Mouse (Mus musculus) neural tube, embryonic 14.5 days (tissue): ENCODE measurements around the gene Pigv. TPM values are rescaled to one million over a fixed set of nuclear protein-coding genes. Genes with fewer than 3 reads are reported as not detected.

ENCODE experiments used
- ATAC-seq: fragments of 200-750 bp; cut with Nextera tagmentation; 2 replicates; pipeline ENCODE4 v1.8.0; 2017; ENCODE audit warnings: low read depth, mild to moderate bottlenecking, moderate TSS enrichment, moderate library complexity
- H3K27ac ChIP-seq: fragments of 300-500 bp; sonication (generic); 2 replicates; pipeline ENCODE4 v1.5.1; 2014; ENCODE audit warnings: low read depth, mild to moderate bottlenecking, control low read depth, low read length, moderate library complexity, mixed read lengths
- H3K27me3 ChIP-seq: fragments of 300-500 bp; sonication (generic); 2 replicates; pipeline ENCODE4 v1.6.1; 2014; ENCODE audit warnings: low read length; ENCODE audit not compliant: control insufficient read depth, insufficient read depth
- H3K36me3 ChIP-seq: fragments of 300-500 bp; sonication (generic); 2 replicates; pipeline ENCODE4 v1.6.1; 2014; ENCODE audit warnings: low read length, mixed read lengths; ENCODE audit not compliant: control insufficient read depth, insufficient read depth
- H3K4me1 ChIP-seq: fragments of 300-500 bp; sonication (generic); 2 replicates; pipeline ENCODE4 v1.6.1; 2014; ENCODE audit warnings: low read length; ENCODE audit not compliant: control insufficient read depth, insufficient read depth
- H3K4me2 ChIP-seq: fragments of 300-500 bp; sonication (generic); 2 replicates; pipeline ENCODE4 v1.6.1; 2014; ENCODE audit warnings: mild to moderate bottlenecking, low read depth, low read length, control low read depth
- H3K4me3 ChIP-seq: fragments of 300-500 bp; sonication (generic); 2 replicates; pipeline ENCODE4 v1.5.1; 2014; ENCODE audit warnings: low read depth, low read length, control low read depth, mixed read lengths
- H3K9ac ChIP-seq: fragments of 300-500 bp; sonication (generic); replicated peaks from 2 replicates; pipeline ENCODE4 v1.6.1; 2014; ENCODE audit warnings: low read depth, mild to moderate bottlenecking, control low read depth, low read length, mixed read lengths
- H3K9me3 ChIP-seq: fragments of 300-500 bp; sonication (generic); 2 replicates; pipeline ENCODE4 v1.6.1; 2016; ENCODE audit warnings: low read length; ENCODE audit not compliant: control insufficient read depth
- WGBS: fragments of 180-500 bp; shearing (Covaris S2); extraction: QIAGEN DNeasy Blood & Tissue Kit; methylation state at CpG from one replicate; pipeline ENCODE4 v1.1.7; 2014; 5-methylcytosine and 5-hydroxymethylcytosine counted together
- polyA plus RNA-seq: library from polyadenylated mRNA; unstranded; fragments of >200 nt; fragmentation: Nextera tagmentation; extraction: Ambion mirVana; gene quantifications from 2 replicates; pipeline ENCODE4 v1.2.1, GENCODE M21; 2014

Pigv gene
- 10.9 and 13.0 TPM in 2 replicates for polyA plus RNA-seq

- Histone ChIP-seq H3K4me2 (peak within 1 kb of the TSS; percentile 64), H3K36me3 (no peaks in the 10 kb centered on the region), H3K4me1 (peaks cover 19% of the 10 kb centered on the region), H3K9me3 (no peaks in the 10 kb centered on the region), H3K27ac (peak within 1 kb of the TSS; percentile 92), H3K27me3 (no peaks in the 10 kb centered on the region), H3K4me3 (peak within 1 kb of the TSS; percentile 67), H3K9ac (peak within 1 kb of the TSS; percentile 65)
- WGBS: under 1% methylated on average over 72 of the region's 76 CpGs
- peak; percentile 90 for ATAC-seq
Measured at GRCm38 (mm10) chr4:133671881-133672844, at the start of gene Pigv. Gene Pigv, minus strand, starts transcription at chr4:133672647.

GRCm38 (mm10) chr4:133719791-133720190, 47.3 kb upstream of the Pigv start:
- H3K36me3 ChIP-seq: peaks cover 40% of the 10 kb centered on the region

GRCm38 (mm10) chr4:133712755-133713154, 40.3 kb upstream of the Pigv start:
- peaks cover 6% of the 10 kb centered on the region; the same call in 1 of the 2 replicates for H3K4me1 ChIP-seq
- no peaks in the 10 kb centered on the region for H3K9me3 ChIP-seq
- ATAC-seq: no peak
- H3K27ac ChIP-seq: no peak overlapping the region
- no peaks in the 10 kb centered on the region for H3K27me3 ChIP-seq
- no peak overlapping the region for H3K4me3 ChIP-seq
- 83% methylated on average over 5 of the region's 5 CpGs for WGBS
- no peak overlapping the region for H3K4me2 ChIP-seq
- H3K9ac ChIP-seq: no peak overlapping the region
- H3K36me3 ChIP-seq: peaks cover 18% of the 10 kb centered on the region

More at GRCm38 (mm10) chr4:133719791-133720190, 47.3 kb upstream of the Pigv start:
- Histone ChIP-seq H3K4me1 (no peaks in the 10 kb centered on the region), H3K4me3 (no peak overlapping the region), H3K4me2 (no peak overlapping the region), H3K9ac (no peak overlapping the region), H3K27me3 (no peaks in the 10 kb centered on the region), H3K27ac (no peak overlapping the region), H3K9me3 (no peaks in the 10 kb centered on the region)
- WGBS: 96% methylated on average over 3 of the region's 3 CpGs
- ATAC-seq: no peak

- no peak for ATAC-seq
- Histone ChIP-seq H3K4me1 (peaks cover 6% of the 10 kb centered on the region; the same call in 1 of the 2 replicates), H3K27ac (no peak overlapping the region), H3K4me2 (no peak overlapping the region), H3K36me3 (peaks cover 18% of the 10 kb centered on the region), H3K9me3 (no peaks in the 10 kb centered on the region), H3K4me3 (no peak overlapping the region), H3K9ac (no peak overlapping the region), H3K27me3 (no peaks in the 10 kb centered on the region)
- WGBS: 67% methylated on average over 6 of the region's 6 CpGs
Measured at GRCm38 (mm10) chr4:133711307-133712076, 39.0 kb upstream of the Pigv start.

GRCm38 (mm10) chr4:133709395-133709794, 36.9 kb upstream of the Pigv start:
- Histone ChIP-seq H3K36me3 (peaks cover 7% of the 10 kb centered on the region; the same call in 1 of the 2 replicates), H3K27me3 (no peaks in the 10 kb centered on the region), H3K9me3 (no peaks in the 10 kb centered on the region), H3K27ac (no peak overlapping the region), H3K4me2 (no peak overlapping the region), H3K9ac (no peak overlapping the region), H3K4me1 (peaks cover 6% of the 10 kb centered on the region; the same call in 1 of the 2 replicates), H3K4me3 (no peak overlapping the region)
- ATAC-seq: no peak
- WGBS: 62% methylated on average over 2 of the region's 2 CpGs

GRCm38 (mm10) chr4:133707464-133707863, 35.0 kb upstream of the Pigv start:
- H3K9me3 ChIP-seq: no peaks in the 10 kb centered on the region
- H3K27me3 ChIP-seq: no peaks in the 10 kb centered on the region
- ATAC-seq: no peak
- H3K36me3 ChIP-seq: no peaks in the 10 kb centered on the region
- peaks cover 6% of the 10 kb centered on the region; the same call in 1 of the 2 replicates for H3K4me1 ChIP-seq
- H3K4me3 ChIP-seq: no peak overlapping the region
- H3K9ac ChIP-seq: no peak overlapping the region
- H3K4me2 ChIP-seq: no peak overlapping the region
- 42% methylated on average over 1 of the region's 1 CpGs for WGBS
- H3K27ac ChIP-seq: no peak overlapping the region; the same call in 1 of the 2 replicates

- WGBS: 69% methylated on average over 8 of the region's 8 CpGs
- Histone ChIP-seq H3K4me1 (peaks cover 6% of the 10 kb centered on the region; the same call in 1 of the 2 replicates), H3K27me3 (no peaks in the 10 kb centered on the region), H3K4me3 (no peak overlapping the region), H3K36me3 (no peaks in the 10 kb centered on the region), H3K9ac (no peak overlapping the region), H3K4me2 (no peak overlapping the region), H3K27ac (peak overlapping the region; percentile 45; the same call in 1 of the 2 replicates), H3K9me3 (no peaks in the 10 kb centered on the region)
- ATAC-seq: no peak
Measured at GRCm38 (mm10) chr4:133706956-133707355, 34.5 kb upstream of the Pigv start.

- Histone ChIP-seq H3K4me1 (peaks cover 12% of the 10 kb centered on the region), H3K36me3 (no peaks in the 10 kb centered on the region), H3K27ac (no peak overlapping the region), H3K4me2 (no peak overlapping the region), H3K4me3 (no peak overlapping the region), H3K9ac (no peak overlapping the region), H3K27me3 (no peaks in the 10 kb centered on the region), H3K9me3 (no peaks in the 10 kb centered on the region)
- no peak for ATAC-seq
- 92% methylated on average over 4 of the region's 4 CpGs for WGBS
Measured at GRCm38 (mm10) chr4:133705062-133705461, 32.6 kb upstream of the Pigv start.
